Mouse (Mus musculus) liver, adult 2 months (tissue): ENCODE measurements around the gene Nt5e. TPM values are rescaled to one million over a fixed set of nuclear protein-coding genes. Genes with fewer than 3 reads are reported as not detected.

Source experiments
- DNase-seq: peaks from one replicate; pipeline ENCODE4 v3.0.0-alpha.2; 2011; ENCODE audit warnings: low read depth, low spot score; ENCODE audit errors: extremely low read depth
- H3K27ac ChIP-seq: fragments of 200-500 bp; replicated peaks from 2 replicates; pipeline ENCODE4 v1.5.1; 2012; ENCODE audit warnings: low read depth, mild to moderate bottlenecking, control low read depth, inconsistent platforms, low read length; ENCODE audit not compliant: insufficient read depth
- H3K27me3 ChIP-seq: fragments of 200-500 bp; 2 replicates; pipeline ENCODE4 v1.6.1; 2012; ENCODE audit warnings: mild to moderate bottlenecking, moderate library complexity, low read length, inconsistent platforms; ENCODE audit not compliant: control insufficient read depth, insufficient read depth
- H3K36me3 ChIP-seq: fragments of 200-500 bp; 2 replicates; pipeline ENCODE4 v1.6.1; 2012; ENCODE audit warnings: low read length, inconsistent platforms; ENCODE audit not compliant: control insufficient read depth, insufficient read depth
- H3K4me1 ChIP-seq: fragments of 200-500 bp; 2 replicates; pipeline ENCODE4 v1.6.1; 2011; ENCODE audit warnings: low read length; ENCODE audit not compliant: control insufficient read depth, insufficient read depth
- H3K4me3 ChIP-seq: fragments of 200-500 bp; 2 replicates; pipeline ENCODE4 v1.5.1; 2011; ENCODE audit warnings: low read depth, mild to moderate bottlenecking, control low read depth, low read length, moderate library complexity; ENCODE audit not compliant: insufficient read depth
- H3K79me2 ChIP-seq: fragments of 200-500 bp; 2 replicates; pipeline ENCODE4 v1.6.1; 2012; ENCODE audit warnings: inconsistent platforms, mild to moderate bottlenecking, low read length, moderate library complexity; ENCODE audit not compliant: control insufficient read depth, insufficient read depth
- H3K9ac ChIP-seq: fragments of 200-500 bp; 2 replicates; pipeline ENCODE4 v1.6.1; 2012; ENCODE audit warnings: low read depth, mild to moderate bottlenecking, control low read depth, inconsistent platforms, low read length
- CTCF ChIP-seq: fragments of 200-500 bp; IDR thresholded peaks from 2 replicates; pipeline ENCODE4 v1.5.1; 2011; ENCODE audit warnings: low read depth, low read length, control low read depth
- POLR2A ChIP-seq: fragments of 200-500 bp; IDR thresholded peaks from 2 replicates; pipeline ENCODE4 v1.6.1; 2011; ENCODE audit warnings: low read length, control low read depth; ENCODE audit not compliant: insufficient read depth; ENCODE audit errors: extremely low read depth
- WGBS: fragments of 180-500 bp; shearing (Covaris S2); methylation state at CpG from one replicate; pipeline ENCODE4 v1.1.7; 2018; 5-methylcytosine and 5-hydroxymethylcytosine counted together
- polyA plus RNA-seq: library from polyadenylated mRNA; depleted of rRNA; stranded (reverse); fragments of >200 nt; gene quantifications from 2 replicates; pipeline ENCODE4 v1.2.3, GENCODE M21; 2012; rRNA removed
- total RNA-seq: library from RNA; depleted of rRNA; stranded (reverse); fragments of >200 nt; gene quantifications from 2 replicates; pipeline ENCODE4 v1.2.3, GENCODE M21; 2014; rRNA removed

The Nt5e gene
- total RNA-seq (41.8 and 42.0 TPM in 2 replicates), polyA plus RNA-seq (24.1 and 25.1 TPM in 2 replicates)

DNA sequence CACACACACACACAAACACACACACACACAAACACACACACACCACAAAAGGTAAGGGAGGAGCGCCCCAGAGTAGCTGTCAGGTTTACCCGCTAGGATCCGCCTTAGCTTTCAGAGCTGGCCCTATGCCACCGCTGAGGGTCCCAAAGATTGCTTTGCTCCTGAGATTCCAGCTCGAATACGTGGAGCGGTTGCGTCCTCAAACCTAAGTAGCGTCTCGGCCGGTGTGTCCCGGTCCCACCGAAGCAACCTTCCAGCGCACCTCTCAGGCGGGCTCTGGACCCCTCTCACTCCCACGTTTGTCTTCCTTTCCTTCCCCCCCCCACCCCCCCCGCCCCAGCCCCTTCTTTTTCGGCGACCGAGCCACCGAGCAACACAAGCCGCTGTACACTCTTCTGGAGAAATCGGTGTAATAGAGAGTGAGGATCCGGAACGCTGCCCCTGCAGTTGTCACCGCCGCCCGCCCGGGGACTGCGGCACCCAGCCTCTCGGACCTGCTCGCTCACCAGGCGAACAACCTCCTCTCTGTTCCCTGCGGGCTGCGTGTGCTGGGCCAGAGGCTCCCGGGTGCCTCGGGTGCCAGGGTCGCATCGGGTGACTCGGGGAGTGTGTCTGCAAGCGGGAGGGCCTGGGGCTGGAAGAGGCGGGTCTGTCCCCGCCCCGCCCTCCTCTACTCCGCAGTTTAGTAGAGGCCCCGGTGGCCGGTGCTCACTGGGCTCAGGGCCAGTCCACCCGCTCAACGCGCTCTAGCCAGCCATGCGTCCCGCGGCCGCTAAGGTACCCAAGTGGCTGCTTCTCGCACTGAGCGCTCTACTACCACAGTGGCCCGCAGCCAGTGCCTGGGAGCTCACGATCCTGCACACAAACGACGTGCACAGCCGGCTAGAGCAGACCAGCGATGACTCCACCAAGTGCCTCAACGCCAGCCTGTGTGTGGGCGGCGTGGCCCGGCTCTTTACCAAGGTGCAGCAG is at the start of gene Nt5e:
Gene Nt5e (plus strand): TSS at position 268 of the 972 bp plus-strand sequence.
- TF ChIP-seq CTCF (0 out of 2 replicates have a peak, but pooled peaks have one; percentile 3), POLR2A (0 out of 2 replicates have a peak, but pooled peaks have one; percentile 34)
- H3K4me1 ChIP-seq: peaks cover 20% of the 10 kb centered on the region
- no peaks in the 10 kb centered on the region for H3K27me3 ChIP-seq
- peak; percentile 76 for DNase-seq
- H3K27ac ChIP-seq: peak within 1 kb of the TSS; percentile 10; the same call in 1 of the 2 replicates
- 0 out of 2 replicates have a peak, but pooled peaks cover 4% of the 10 kb centered on the region for H3K79me2 ChIP-seq
- H3K4me3 ChIP-seq: peak within 1 kb of the TSS; percentile 61
- no peaks in the 10 kb centered on the region for H3K36me3 ChIP-seq
- under 1% methylated on average over 64 of the region's 66 CpGs for WGBS
- peak within 1 kb of the TSS; percentile 63 for H3K9ac ChIP-seq

- Histone ChIP-seq H3K27ac (no peak overlapping the region), H3K79me2 (no peaks in the 10 kb centered on the region), H3K9ac (no peak overlapping the region), H3K4me1 (peaks cover 5% of the 10 kb centered on the region; the same call in 1 of the 2 replicates), H3K27me3 (no peaks in the 10 kb centered on the region), H3K36me3 (no peaks in the 10 kb centered on the region), H3K4me3 (no peak overlapping the region)
- 86% methylated on average over 4 of the region's 4 CpGs for WGBS
- DNase-seq: no peak
- no peak for TF ChIP-seq CTCF
- no peak for TF ChIP-seq POLR2A
Observed at GRCm38 (mm10) chr9:88277588-88277987, 49.4 kb upstream of the Nt5e start.

GRCm38 (mm10) chr9:88279728-88280127 is 47.3 kb upstream of the Nt5e start:
- no peak overlapping the region for H3K4me3 ChIP-seq
- 47% methylated on average over 2 of the region's 2 CpGs for WGBS
- no peak for DNase-seq
- H3K36me3 ChIP-seq: no peaks in the 10 kb centered on the region
- H3K9ac ChIP-seq: no peak overlapping the region
- no peak for TF ChIP-seq POLR2A
- no peak for TF ChIP-seq CTCF
- peaks cover 2% of the 10 kb centered on the region; the same call in 1 of the 2 replicates for H3K4me1 ChIP-seq
- H3K27ac ChIP-seq: no peak overlapping the region
- H3K27me3 ChIP-seq: no peaks in the 10 kb centered on the region
- no peaks in the 10 kb centered on the region for H3K79me2 ChIP-seq

- WGBS: 91% methylated on average over 7 of the region's 7 CpGs
- H3K27ac ChIP-seq: no peak overlapping the region
- H3K27me3 ChIP-seq: no peaks in the 10 kb centered on the region
- H3K36me3 ChIP-seq: no peaks in the 10 kb centered on the region
- no peak overlapping the region for H3K9ac ChIP-seq
- H3K79me2 ChIP-seq: no peaks in the 10 kb centered on the region
- H3K4me3 ChIP-seq: no peak overlapping the region
- DNase-seq: no peak
- no peak for TF ChIP-seq POLR2A
- no peak for TF ChIP-seq CTCF
- H3K4me1 ChIP-seq: no peaks in the 10 kb centered on the region
Observed at GRCm38 (mm10) chr9:88289568-88290168, 37.3 kb upstream of the Nt5e start.

- DNase-seq: no peak
- TF ChIP-seq POLR2A (no peak), CTCF (no peak)
- Histone ChIP-seq H3K27me3 (no peaks in the 10 kb centered on the region), H3K27ac (no peak overlapping the region), H3K36me3 (no peaks in the 10 kb centered on the region), H3K4me1 (no peaks in the 10 kb centered on the region), H3K4me3 (no peak overlapping the region), H3K79me2 (no peaks in the 10 kb centered on the region), H3K9ac (no peak overlapping the region)
- 91% methylated on average over 2 of the region's 2 CpGs for WGBS
Observed at GRCm38 (mm10) chr9:88292836-88293370, 34.1 kb upstream of the Nt5e start.
